Mouse (Mus musculus) urinary bladder, postnatal 4 days (tissue): ENCODE measurements around the gene Pnma1.

Experiments
- DNase-seq, 2 experiments: peaks; one replicate each; pipeline ENCODE4 v3.0.0; 2021 to 2022; ENCODE audit warnings: low spot score in 2 of 2

Gene Pnma1

DNA sequence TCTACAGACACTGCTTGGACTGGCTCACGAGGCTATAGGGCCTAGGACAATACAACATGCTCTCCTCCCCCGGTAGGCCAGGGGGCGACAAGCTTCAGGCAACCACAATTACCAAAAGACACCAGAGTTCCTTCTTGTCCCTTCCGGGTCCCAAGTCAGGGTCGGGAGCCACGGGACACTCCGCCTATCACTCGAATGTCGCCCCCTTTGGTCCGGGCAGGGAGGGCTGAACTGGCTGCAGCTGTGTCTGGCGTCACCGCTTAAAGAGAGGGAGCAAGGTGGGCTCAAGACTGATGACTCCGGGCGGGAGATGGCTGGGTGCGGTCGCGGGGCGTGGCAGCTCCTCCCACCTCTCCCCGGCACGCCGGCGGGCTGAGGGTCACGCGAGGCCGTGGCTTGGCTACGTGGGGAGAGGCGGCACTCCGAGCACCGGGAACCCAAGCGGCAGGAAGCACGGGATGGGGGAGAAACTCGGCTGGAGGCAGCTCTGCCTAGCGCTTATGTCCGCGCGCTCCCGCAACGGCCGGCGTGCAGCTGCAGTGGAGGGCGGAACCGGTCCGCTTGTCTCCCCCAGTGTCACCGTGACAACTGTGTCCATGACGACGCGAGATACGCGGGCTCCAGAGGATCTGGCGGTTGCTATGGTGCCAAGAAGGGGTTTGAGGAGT, at the start of gene Pnma1:
TSS of gene Pnma1 (minus strand) at position 536 of the 668 bp plus-strand sequence.
- DNase-seq: peak; percentile 66 to 71

DNA sequence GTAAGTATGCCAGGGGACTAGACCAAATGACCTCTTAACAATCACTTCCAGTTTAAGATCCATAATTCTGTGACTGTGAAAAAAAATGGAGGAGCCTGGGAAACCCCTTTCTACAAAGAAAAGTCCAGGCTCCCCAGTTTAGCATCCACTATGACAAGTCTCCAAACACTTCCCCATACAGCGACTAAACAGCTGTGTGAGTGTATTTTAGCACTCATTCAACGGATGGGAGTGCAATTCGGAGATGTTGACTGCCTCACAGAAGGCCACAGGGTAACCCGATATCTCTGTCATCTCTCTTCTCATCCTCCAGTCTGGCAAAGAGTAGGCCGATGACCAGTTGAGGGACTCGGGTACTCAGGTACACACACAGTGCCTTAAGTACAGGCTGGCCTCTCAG, 46.9 kb upstream of the Pnma1 start:
- no peak for DNase-seq

GRCm38 (mm10) chr12:84194400-84195109, 46.3 kb upstream of the Pnma1 start:
- DNase-seq: no peak

DNA sequence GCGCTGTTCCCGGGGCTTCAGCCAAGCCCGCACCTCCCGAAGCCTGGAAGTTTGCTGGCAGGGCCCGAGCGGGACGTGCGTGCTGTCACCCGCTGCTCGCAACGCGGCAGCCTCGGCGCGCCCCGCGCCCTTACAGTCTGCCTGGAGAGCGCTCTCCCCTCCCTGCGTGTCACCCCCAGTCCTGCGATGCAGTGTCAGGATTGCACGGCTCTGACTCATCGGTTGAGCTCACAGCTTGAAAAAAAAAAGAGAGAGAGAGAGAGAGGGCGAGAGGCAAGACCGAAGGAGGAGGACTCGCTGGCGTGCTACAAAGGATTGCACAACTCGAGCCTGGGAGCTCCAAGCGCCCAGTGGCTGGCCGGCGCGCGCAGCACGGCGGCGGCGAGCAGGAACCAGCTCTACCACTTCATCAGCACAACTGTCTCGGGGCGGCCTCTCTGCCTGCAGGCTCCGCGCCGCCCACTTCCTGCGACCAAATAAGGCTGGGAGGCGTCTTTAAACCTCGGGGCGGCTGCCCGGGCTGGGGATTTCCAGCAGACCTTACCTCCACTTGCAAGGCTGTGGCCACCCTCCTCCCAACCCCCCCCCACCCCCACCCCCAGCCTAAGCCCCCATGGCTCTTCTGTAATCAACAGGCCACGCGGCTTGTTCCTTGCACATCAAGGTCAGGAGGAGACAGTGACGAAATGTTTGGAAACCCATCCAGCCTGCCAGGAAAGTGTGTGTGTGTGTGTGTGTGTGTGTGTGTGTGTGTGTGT, 45.5 kb upstream of the Pnma1 start:
- DNase-seq: peak; percentile 93 to 95

DNA sequence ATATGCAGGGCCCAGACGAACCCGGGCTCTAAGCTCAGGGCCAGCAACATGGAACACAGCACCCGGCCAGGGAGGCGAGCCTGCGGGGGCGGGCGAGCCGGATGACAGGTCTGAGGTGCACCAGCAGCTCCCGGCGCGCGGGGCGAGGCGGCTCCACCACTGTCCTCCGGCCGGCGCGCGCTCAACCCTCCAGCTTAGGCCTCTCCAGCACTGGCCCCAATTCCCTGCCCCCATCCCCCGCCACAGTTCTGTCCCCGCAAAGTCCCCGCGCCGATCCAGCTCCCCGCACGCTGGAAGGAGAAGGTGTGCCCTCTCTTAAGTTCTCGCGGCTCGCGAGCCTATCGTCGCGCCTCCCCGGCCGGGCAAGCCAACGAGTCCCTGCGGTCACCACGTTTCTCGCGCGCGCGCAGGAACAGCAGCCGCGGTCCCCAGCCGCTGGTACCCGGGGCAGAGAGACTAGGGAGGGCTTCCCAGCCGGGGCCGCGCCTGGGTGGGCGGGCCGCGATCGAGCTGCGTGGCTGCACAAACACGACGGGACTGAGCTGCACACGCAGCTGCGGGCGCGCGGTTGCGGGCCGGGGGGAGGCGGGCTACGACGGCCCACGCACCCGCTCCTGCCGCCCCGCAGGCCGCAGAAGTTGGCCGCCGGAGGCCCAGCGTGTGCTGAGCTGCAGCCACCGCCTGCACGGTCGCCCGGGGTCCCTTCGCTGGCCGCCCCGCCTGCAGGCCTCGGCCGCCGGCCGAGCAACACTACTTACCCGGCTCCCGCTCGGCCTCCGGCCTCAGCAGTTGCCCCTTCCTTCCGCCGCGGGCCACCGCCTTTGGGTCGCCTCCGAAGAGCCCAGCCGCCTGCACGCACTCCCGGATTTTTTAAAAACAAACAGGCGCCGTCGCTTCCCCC, 44.7 kb upstream of the Pnma1 start:
- DNase-seq: peak; percentile 56 to 78

- no peak for DNase-seq
Measured at GRCm38 (mm10) chr12:84192280-84192679, 44.0 kb upstream of the Pnma1 start.

GRCm38 (mm10) chr12:84191770-84192169, 43.5 kb upstream of the Pnma1 start:
- no peak for DNase-seq

DNA sequence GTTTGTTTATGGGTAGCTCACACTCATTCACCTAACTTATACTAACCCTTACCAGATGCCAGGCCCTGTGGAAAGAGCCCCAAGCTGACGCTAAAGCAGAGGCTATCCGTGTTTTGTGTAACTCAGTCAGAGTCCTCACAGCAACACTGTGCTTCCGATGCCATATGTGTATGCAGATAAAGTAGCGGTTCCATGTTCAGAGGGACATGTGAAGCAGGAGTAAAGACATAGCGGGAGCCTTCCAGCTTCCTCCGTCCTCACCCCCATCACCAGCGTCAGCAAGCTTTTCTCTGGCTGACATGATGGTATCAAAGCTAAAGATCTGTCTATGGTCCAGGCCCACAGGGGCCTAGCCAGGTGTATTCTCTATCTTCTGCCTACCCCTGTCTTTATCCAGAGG, 42.9 kb upstream of the Pnma1 start:
- DNase-seq: no peak

GRCm38 (mm10) chr12:84190151-84190820, 42.0 kb upstream of the Pnma1 start:
- DNase-seq: no peak

DNA sequence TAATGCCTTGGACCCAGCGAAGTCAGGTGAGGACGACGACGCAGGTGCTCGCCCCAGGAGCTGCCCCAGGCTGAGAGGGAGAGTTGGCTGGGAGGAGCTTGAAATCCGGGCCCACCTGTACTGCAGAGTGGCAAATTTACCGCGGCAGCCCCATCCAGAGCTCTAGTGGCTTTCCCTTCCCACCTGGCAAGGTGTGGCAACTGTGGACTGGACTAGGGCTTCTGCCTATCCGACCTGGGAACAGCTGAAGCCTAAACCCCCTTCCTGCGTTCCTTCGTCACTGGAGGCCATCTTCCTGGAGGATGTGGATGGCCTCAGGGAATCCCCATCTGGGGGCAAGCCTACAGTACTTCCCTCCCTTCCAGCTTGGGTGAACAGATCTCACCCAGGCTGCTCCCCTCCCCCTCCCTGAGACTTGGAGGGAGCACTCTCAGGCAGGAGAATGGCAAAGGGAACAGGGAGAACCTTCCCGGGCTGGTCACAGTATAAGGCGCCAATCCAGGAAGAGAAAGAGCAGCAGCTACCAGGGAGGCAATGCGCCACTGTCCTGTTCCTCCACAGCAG, 40.7 kb upstream of the Pnma1 start:
- DNase-seq: no peak

DNA sequence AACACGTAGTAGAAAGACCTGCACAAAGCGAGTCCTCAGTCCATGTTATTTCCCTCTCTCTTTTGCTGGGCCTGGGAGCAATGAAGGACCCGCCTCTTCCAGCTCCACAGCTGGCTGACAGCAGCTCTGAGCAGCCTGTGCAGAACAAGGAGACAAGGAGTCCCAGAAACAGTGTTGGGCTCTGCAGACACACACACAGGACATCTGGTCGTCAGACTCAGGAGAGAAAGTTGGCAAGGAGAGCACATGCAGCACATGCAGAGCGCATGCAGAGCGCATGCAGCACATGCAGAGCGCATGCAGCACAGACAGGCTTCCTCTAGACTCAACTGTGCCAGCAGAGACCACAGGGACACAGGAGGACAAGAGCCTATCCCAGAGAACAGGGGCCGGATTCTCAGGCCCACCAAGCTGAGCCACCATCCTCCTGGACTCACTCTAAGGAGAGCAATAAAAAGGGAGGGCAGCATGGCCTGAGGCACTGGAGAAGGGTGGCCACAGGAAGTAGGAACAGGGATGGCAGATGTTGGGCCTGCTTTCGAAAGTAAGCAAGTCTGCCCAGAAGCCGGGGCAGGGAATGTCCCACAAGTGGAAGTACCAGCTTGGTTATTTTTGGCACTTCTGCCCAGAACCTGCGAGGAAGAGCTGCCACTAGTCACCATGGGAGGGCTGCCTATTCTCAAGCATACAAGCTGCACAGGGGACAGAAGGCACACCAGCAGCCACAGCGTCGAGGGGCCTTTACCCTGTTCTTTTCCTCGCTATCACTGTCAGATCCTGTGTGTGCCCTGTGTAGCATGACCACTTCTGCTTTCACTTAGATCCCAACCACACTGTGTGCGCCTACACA, 39.7 kb upstream of the Pnma1 start:
- DNase-seq: no peak

DNA sequence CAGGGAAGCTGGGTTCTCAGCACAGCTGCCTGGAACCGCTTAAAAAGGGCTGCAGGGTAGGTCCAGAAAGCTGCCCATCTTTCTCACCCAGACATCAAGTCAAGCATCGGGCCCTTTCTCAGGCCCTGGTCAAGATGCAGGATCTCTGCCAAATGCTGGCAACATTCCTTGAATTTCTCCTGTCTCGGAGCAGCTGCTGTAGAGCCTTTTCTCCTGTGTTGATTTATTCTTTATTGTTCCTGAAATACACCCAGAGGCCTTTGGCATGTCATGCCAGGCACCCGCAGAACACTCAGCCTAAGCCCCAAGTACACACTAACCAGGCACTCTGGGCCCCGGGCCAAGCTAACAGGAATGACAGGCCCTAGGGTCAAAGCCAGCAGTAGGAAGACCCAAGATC, 38.7 kb upstream of the Pnma1 start:
- DNase-seq: no peak

DNA sequence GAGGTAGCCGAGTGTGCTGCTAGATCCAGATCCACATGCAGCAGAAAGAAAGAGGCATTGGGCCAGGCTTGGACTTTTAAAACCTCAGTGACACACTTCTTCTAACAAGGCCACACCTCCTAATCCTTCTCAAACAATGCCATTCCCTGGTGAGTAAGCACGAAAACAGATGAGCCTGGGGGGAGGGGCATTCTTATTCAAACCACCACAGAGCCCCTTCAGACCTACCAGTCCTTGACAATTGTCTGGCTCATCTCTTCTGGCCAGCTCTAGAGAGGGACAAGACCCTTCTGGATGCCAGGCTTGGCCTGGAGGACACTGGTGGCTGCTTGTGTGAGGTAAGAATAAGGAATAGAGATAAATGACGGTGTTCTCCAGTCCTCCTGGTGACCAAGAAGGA, 38.2 kb upstream of the Pnma1 start:
- DNase-seq: no peak

DNA sequence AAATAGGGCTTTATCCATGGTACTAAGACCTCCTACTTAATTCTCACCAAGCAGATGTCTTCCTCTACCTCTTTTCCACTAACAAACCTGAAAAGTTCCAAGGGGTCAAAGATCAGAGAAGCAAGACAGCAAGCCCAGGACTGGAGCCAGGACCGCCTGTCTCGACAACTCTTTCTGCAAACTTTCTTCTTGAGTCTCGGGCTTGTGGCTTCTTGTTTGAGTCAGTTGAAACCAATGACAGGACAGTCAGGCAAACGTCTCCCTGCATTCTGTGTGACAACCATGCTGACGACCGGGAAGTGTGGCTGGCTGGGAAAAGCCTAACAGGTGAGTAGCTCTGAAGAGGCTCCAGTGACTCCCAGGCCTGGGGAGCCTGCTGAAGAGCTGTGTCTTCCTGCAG, 37.3 kb upstream of the Pnma1 start:
- no peak for DNase-seq

DNA sequence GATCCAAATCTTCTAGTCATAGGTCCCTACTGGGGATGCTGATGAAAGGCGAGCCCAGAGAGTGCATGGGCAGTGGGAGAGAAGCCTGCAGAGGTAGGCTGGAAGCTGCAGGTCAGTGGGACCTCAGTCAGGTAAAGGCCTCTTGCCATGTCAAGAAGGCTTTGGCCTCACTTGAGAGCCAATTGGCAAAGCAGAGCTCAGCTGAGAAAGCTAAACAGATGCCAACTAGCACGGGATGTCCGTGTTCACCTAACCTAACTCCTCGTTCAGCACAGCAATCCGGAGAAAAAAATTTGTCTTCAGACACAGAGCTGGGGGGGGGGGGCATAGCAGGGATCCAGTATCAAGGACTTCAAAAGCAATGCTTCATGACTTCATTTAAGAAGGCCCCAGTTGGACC, 36.7 kb upstream of the Pnma1 start:
- DNase-seq: no peak

DNA sequence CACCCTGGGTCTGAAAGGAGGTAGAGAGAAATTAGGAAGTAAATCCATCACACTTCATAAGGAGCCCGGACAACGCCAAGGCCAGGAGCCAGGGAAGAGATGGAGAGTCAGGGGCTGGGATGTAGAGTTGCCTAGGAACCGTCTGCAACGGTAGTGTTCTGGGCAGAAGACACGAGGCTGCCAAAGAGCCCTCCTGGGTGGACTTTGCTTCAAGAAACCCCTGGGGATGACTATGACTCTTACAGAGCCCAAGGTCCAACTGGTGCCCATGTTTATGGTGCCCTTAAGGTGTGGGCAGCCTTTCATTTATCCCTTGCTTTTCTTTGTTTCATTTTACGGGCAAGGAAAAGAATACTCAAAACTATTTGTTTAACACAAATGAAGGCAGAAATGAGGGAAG, 33.7 kb upstream of the Pnma1 start:
- DNase-seq: no peak

- peak in 1 of 2 experiments; percentile 75 for DNase-seq
Measured at GRCm38 (mm10) chr12:84180701-84181435, 32.6 kb upstream of the Pnma1 start.

DNA sequence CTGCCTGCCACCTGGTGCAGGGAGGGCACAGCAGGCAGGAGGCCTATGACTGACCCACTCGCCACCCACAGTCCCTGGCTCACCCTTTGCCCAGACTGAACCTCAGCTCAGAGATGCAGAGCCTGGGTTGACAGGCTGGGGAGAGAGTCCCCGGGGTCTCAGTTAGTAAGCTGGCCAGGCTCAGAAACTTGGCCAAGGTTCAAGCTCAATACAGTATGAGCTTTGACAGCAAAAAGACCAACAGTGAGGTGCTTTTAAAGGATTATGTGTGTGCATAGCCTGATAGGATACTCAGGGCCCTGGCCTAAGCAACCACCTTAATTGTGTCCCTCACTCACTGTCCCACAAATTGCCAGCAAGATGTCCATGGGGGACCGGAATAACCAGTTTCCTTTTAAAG, 31.8 kb upstream of the Pnma1 start:
- DNase-seq: no peak
